Mouse (Mus musculus): ENCODE data around the gene Lsm11.

Lsm11 gene

GRCm38 (mm10) chr11:45944643-45945156 lies at the start of gene Lsm11:
Lsm11 (minus strand) TSS chr11:45944935.
- peak; percentile 98 to 99 for DNase-seq

DNA sequence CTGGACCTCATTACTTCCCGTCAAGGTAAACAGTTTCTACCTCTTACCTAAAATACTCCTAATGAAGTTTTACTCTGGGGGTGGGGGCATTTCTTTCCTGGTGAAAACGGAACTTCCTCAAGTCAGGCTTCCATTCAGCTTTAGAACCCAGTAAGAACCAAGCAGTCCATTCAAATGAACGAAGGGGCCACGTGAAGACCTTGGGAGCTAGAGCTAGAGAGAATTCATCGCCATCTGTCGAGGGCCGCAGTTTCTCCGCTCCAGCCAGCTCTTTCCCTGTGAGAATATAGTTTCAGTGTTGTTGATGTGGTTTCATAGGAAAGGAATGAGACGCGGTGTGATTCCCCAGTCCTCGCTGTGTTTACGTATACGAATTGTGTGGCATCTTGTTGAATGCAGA lies 47.4 kb upstream of the Lsm11 start:
- DNase-seq, result peak in 1 of 2 experiments; percentile 15

GRCm38 (mm10) chr11:45991604-45992003 lies 46.9 kb upstream of the Lsm11 start:
- DNase-seq, result peak; percentile 29 to 42

DNA sequence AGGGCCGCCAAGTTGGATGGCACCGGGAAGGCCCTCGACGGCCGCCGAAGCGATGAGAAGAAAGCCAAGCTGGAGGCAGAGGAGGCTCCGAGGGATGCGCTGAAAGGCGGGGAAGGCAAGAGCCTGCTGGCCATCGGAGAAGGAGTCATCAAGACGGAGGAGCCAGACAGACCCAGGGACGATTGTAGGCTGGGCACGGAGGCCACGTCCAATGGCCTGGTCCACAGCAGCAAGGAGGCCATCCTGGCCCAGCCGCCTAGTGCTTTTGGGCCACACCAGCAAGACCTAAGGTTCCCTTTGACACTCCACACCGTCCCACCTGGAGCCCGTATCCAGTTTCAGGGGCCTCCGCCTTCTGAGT lies 36.1 kb upstream of the Lsm11 start:
- no peak for DNase-seq

- peak; percentile 79 to 81 for DNase-seq
Observed at GRCm38 (mm10) chr11:45979946-45980892, 35.5 kb upstream of the Lsm11 start, which contains the start of gene Sox30. Sox30 (plus strand) TSS chr11:45980310.

- no peak for DNase-seq
Observed at GRCm38 (mm10) chr11:45976061-45976460, 31.3 kb upstream of the Lsm11 start.

DNA sequence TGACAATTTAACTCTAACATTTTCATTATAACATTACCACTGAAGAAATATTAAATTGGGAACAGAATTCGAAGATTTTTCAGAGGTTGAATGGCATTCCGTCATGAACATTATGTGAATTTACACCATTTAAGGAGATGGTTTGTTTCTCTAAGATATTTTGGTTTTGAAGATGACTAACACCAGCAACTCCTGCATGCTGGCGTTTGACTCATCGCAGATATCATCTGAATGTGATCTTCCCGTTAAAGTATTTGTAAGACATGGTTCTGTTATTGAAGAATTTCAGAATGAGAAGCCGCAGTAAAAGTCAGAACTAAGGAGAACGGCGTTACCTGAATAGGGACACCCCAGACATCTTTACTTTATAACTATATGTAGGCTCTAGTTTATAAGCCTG lies 29.7 kb upstream of the Lsm11 start:
- DNase-seq, result no peak

DNA sequence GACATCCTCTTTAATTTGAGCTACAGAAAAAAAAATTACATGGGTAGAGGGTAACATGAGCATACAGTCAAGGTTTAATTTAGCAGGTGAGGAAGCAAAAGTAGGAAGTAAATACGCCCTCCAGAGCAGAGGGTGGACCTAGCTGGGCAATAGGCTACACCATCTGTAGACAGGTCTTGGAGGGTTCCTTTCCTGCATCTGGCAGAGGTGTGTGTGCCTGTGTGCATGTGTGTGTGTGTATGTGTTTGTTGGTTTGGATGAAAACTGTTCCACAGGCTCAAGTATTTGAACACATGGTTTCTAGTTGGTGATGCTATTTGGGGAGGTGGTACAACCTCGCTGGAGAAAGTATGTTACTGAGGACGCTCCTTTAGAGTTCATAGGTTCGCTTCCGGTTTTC lies 28.9 kb upstream of the Lsm11 start:
- DNase-seq, result no peak

GRCm38 (mm10) chr11:45968466-45968865 lies 23.7 kb upstream of the Lsm11 start:
- no peak for DNase-seq

GRCm38 (mm10) chr11:45966896-45967295 lies 22.2 kb upstream of the Lsm11 start:
- DNase-seq, result no peak

GRCm38 (mm10) chr11:45960003-45960402 lies 15.3 kb upstream of the Lsm11 start:
- DNase-seq, result no peak

DNA sequence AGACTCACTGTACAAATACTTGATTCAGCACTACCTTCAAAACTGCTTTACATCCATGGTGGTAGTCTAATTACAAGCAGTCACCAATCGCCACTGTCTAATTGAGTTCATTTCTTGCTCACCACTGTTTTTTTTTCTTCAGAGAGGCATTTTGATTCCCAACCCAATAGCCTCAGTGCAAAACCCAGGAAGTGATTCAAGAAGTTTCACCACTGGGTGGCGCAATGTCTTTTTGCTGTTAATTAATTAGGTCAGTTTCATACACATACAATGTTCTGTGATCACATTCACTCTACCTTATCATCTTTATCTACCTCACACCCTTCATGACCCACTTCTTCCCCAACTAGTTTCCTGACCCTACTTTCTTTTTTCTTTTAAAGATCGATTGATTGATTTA lies 14.9 kb upstream of the Lsm11 start:
- peak; percentile 27 to 50 for DNase-seq

- peak; percentile 92 to 93 for DNase-seq
Observed at GRCm38 (mm10) chr11:45955127-45955627, 10.4 kb upstream of the Lsm11 start, which contains the start of gene Thg1l. Thg1l (minus strand) TSS chr11:45955494.

- peak; percentile 36 to 38 for DNase-seq
Observed at GRCm38 (mm10) chr11:45947491-45947890, 2.8 kb upstream of the Lsm11 start.

- DNase-seq, result no peak
Observed at GRCm38 (mm10) chr11:45946796-45947195, 2.1 kb upstream of the Lsm11 start.

DNA sequence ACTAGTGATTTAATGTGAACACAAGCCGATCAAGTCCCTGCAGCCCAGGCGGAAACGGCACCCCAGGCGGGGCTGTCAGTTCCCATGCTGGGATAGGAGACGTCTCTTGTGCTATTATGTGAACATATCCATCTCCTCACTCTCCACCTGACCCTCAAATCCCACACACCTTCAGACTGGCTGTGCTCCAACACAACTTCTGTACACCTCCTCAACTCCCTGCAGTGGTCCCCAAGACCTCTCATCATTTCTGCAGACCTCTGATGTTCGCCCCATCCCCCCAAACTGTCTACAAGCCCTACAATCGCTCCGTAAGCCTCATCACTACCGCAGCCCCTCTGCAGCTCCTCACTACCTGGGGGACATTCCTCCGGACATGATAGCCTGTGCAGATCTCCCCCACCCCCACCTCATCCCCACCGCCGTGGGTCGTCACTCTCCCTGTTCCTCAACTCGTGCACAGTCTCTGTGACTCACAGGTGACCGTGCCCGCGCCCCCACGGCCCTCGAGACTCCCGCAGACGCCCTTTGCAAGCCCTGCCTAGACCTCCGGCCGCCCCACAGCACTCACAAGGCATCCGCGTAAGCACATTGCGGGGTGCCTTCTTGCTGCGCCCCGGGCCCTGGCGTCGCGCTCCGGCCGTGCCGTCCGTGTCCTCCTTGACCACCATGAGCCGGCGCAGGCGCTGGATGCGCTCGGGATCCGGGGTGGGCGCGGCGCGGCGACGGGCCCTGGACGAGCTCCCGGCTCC lies 668 bp downstream of the Lsm11 start:
- DNase-seq, result no peak

- peak; percentile 39 to 52 for DNase-seq
Observed at GRCm38 (mm10) chr11:45943108-45943705, 1.5 kb downstream of the Lsm11 start.

- no peak for DNase-seq
Observed at GRCm38 (mm10) chr11:45942281-45942680, 2.5 kb downstream of the Lsm11 start.

DNA sequence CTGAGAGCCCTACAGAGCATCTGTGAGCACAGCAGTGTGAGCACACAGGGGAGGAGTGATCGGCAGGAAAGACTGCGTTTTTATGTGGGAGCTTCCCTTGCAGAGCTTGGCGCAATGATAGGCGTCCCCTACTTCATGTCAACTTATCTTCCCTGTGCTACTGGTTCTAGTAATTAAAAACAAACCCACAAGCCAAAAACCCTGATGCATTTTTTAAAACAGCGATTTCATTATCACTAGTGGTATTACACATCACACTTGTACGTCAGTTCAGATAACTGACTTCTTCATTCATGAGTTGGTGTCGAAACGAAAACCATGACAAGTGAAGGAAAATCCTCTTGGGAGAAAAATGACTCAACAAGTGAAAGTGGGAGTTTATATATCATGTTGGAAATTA lies 5.8 kb downstream of the Lsm11 start:
- no peak for DNase-seq

GRCm38 (mm10) chr11:45937478-45937877 lies 7.3 kb downstream of the Lsm11 start:
- DNase-seq, result no peak

DNA sequence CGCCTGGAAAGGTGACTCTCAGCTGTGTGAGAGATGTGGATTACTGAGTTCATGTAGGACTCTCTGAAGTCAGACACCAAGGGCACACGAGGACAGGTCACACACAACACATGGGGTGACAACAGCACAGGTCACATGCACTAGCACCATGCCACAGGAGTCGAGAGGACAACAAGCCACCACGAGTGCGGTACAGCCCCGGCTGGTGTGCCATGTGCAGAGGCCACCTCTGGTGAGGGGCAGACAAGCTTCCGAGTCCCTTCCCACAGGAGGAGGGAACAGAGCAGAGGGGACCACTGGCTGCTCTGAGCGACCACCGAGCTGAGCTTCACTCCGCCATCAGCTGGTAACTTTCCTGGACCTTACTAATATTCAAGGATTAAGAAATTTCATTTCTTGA lies 12.0 kb downstream of the Lsm11 start:
- DNase-seq, result no peak

DNA sequence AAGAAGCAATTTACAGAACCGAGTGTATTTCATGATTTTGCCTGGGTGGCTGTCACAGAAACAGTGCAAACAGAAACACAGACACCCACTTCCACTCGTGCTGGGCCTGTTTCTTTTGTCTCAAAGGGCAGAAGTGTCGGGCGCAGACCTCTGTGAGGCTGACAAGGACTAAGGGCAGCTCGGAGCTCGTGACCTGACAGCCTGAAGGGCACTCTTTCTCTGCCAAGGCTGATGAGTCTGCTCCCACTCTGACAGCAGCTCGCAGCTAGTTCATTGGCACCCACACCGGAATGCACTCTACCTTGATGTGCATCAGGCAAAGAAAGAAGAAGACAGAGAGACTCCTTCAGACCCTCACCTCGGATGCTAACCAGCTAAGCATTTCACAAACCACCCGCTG lies 15.2 kb downstream of the Lsm11 start:
- DNase-seq, result no peak

DNA sequence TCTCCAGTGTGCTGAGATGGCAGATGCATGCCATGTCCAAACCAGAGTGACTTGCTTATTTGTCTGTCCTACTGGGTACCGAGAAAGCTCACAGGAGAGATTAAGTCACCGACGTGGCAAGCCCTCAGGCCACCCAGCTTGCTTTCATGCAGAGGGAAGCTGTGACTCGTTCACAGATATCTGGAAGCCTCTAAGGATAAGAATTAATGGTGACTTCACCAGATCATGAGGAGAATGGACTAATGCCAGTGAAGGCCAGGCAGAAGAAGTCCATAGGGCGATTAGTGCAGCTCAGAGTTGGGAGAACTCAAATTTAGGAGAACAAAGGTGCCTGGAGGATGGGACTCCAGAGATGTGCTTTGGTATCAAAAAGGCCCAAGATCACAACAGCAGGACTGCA lies 17.3 kb downstream of the Lsm11 start:
- DNase-seq, result no peak

All from cerebellum, postnatal 10 days (tissue).